Mouse (Mus musculus) hematopoietic stem cell, adult 5-6 weeks (primary cell): Measurements from ENCODE around the gene Sdccag8. TPM values are rescaled to one million over a fixed set of nuclear protein-coding genes. Genes with fewer than 3 reads are reported as not detected.

Experiments used
- ATAC-seq, 2 experiments: fragments of 125-278 bp in 1 of 2; replicated peaks in 1 of 2; 2 replicates each; pipeline ENCODE4 v1.8.0; 2016 to 2017; ENCODE audit warnings: inconsistent platforms in 2 of 2, mild to moderate bottlenecking in 2 of 2, moderate number of reproducible peaks in 2 of 2, low read depth in 1 of 2, moderate TSS enrichment in 1 of 2; ENCODE audit not compliant: low FRiP score in 2 of 2, poor library complexity in 2 of 2, severe bottlenecking in 2 of 2, insufficient read depth in 1 of 2, low TSS enrichment in 1 of 2
- total RNA-seq: library from RNA; stranded (forward); fragments of 172-1452, 232-1000 nt; gene quantifications from 2 replicates; pipeline ENCODE4 v1.2.3, GENCODE M21; 2017

Sdccag8 gene
- total RNA-seq, 1 experiment from 2014 or later = 36.5 TPM

- no peak for ATAC-seq
Observed at GRCm38 (mm10) chr1:177038383-177038782, 223.9 kb downstream of the Sdccag8 start.

GRCm38 (mm10) chr1:177039093-177039674, 224.7 kb downstream of the Sdccag8 start:
- no peak for ATAC-seq

- ATAC-seq = no peak
Observed at GRCm38 (mm10) chr1:177040058-177040457, 225.6 kb downstream of the Sdccag8 start.

GRCm38 (mm10) chr1:177045885-177046284, 231.4 kb downstream of the Sdccag8 start:
- no peak for ATAC-seq

GRCm38 (mm10) chr1:177046963-177047362, 232.5 kb downstream of the Sdccag8 start:
- ATAC-seq = no peak

GRCm38 (mm10) chr1:177048773-177049172, 234.3 kb downstream of the Sdccag8 start:
- no peak for ATAC-seq

GRCm38 (mm10) chr1:177051366-177051963, 237.0 kb downstream of the Sdccag8 start:
- no peak for ATAC-seq

GRCm38 (mm10) chr1:177054891-177055290, 240.4 kb downstream of the Sdccag8 start:
- no peak for ATAC-seq

GRCm38 (mm10) chr1:177061761-177062160, 247.3 kb downstream of the Sdccag8 start:
- no peak for ATAC-seq

GRCm38 (mm10) chr1:177065732-177066131, 251.3 kb downstream of the Sdccag8 start:
- peak; percentile 27 to 48; a peak in 1 of 4 replicates for ATAC-seq

GRCm38 (mm10) chr1:177067123-177067646, 252.7 kb downstream of the Sdccag8 start:
- ATAC-seq = no peak

- ATAC-seq = no peak
Observed at GRCm38 (mm10) chr1:177069161-177069560, 254.7 kb downstream of the Sdccag8 start.

Other genes with a start within 250 kb of the Sdccag8 start
- gene Cep170, start 593 bp upstream of the Sdccag8 start, total RNA-seq = 42.3 and 50.5 TPM in 2 replicates